Mouse (Mus musculus): ENCODE data around the gene Tubgcp6.

DNA sequence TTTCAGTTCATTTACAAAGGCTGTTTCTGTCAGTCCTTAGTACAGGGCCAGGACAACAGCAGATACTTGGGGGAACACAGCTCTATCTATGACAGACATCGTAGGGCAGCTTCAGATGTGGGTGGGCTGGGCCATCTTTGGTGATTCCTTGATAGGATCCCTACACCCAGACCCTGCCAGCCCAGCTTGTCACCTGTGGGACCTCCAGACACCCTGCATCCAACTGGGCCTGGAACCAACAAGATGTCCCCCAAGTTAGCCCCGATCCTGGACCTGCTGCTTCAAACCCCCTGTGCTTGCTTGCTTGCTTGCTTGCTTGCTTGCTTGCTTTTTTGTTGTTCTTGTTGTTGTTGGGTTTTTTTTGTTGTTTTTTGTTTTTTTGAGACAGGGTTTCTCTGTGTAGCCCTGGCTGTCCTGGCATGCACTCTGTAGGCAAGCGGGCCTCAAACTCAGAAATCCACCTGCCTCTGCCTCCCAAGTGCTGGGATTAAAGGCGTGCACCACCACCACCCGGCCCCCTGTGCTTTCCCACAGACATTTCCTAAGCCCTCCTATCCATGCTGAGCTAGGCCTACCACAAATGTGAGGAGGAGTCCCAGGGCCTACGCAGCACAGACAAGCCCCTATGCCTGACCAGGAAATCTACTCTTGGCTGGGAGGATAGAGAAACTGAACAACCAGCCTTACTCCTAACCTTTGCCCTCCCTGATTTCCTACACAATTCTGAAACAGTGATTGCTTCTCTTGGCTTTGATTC is 61.0 kb downstream of the Tubgcp6 start:
- no peak for TF ChIP-seq CTCF (IDR thresholded peaks at IDR 0.05; ENCODE audit: control insufficient read depth, insufficient read depth, insufficient read length)
- TF ChIP-seq CEBPB (IDR thresholded peaks at IDR 0.05; ENCODE audit: low read depth) = no peak
- no peak for TF ChIP-seq USF1 (IDR thresholded peaks at IDR 0.05; ENCODE audit: low read depth)
- TF ChIP-seq MYOD1 (IDR thresholded peaks at IDR 0.05; ENCODE audit: control insufficient read depth, insufficient read length, low read depth) = no peak
- no peak for TF ChIP-seq MAX (IDR thresholded peaks at IDR 0.05)
- no peak for TF ChIP-seq MYOG (IDR thresholded peaks at IDR 0.05; ENCODE audit: control insufficient read depth, extremely low read depth, insufficient read length)
